ENCODE assay signal across 1 mouse cellular context in genomic region chr4:120044612-120045011, GRCm38 (mm10).
TF ChIP-seq lines count a peak whose summit lies in the region.

No protein-coding gene starts in this region.

TF ChIP-seq in CH12.LX, 34 proteins besides CTCF, POLR2A, EP300 and RAD21:
- TF ChIP-seq TCF12 (IDR thresholded peaks at IDR 0.05; ENCODE audit: low read depth, low read length) (0 out of 2 replicates have a peak, but pooled peaks have one; percentile 6), MAFK (IDR thresholded peaks at IDR 0.05; ENCODE audit: insufficient replicate concordance, low read length) (peak; percentile 69; the same call in 1 of the 2 replicates), ELF1 (IDR thresholded peaks at IDR 0.05; ENCODE audit: low read depth, low read length) (no peak)
